Mouse (Mus musculus) G1E (cell line): ENCODE results near the gene Ghr.

ENCODE experiments used
- CTCF ChIP-seq: IDR thresholded peaks from 2 replicates; pipeline ENCODE4 v1.5.1; 2012; ENCODE audit warnings: low read depth, low read length, inconsistent platforms, mixed read lengths
- GATA1 ChIP-seq: IDR thresholded peaks from 2 replicates; pipeline ENCODE4 v1.6.1; 2012; ENCODE audit warnings: borderline replicate concordance, low read length, inconsistent platforms, mixed read lengths
- GATA2 ChIP-seq: IDR thresholded peaks from 2 replicates; pipeline ENCODE4 v1.6.1; 2012; ENCODE audit warnings: low read depth, low read length, inconsistent platforms, borderline replicate concordance
- POLR2AphosphoS5 ChIP-seq: IDR thresholded peaks from 2 replicates; pipeline ENCODE4 v1.6.1; 2012; ENCODE audit warnings: low read depth, low read length, inconsistent platforms; ENCODE audit not compliant: insufficient replicate concordance
- TAL1 ChIP-seq: conservative IDR thresholded peaks from 2 replicates; pipeline ENCODE4 v1.6.1; 2012; ENCODE audit warnings: low read depth, low read length, inconsistent platforms, mixed read lengths

- TF ChIP-seq CTCF (no peak), GATA1 (no peak), GATA2 (no peak), TAL1 (no peak), POLR2AphosphoS5 (no peak)
Observed at GRCm38 (mm10) chr15:3620368-3620767, 37.1 kb upstream of the Ghr start.
